8 mouse cellular contexts compared by ENCODE assay signal in genomic region chr2:153347183-153347781, GRCm38 (mm10). TPM values are rescaled to one million over a fixed set of nuclear protein-coding genes. Genes with fewer than 3 reads are reported as not detected.
DNase-seq lines count a peak whose midpoint lies in the region; ATAC-seq and TF ChIP-seq lines count a peak whose summit lies in the region.

No protein-coding gene starts in this region.

- WGBS in forebrain, embryonic 14.5 days = 13% methylated on average over 9 of the region's 9 CpGs
- 16% methylated on average over 9 of the region's 9 CpGs for WGBS in limb, embryonic 12.5 days

- H3K36me3 ChIP-seq in testis, adult 2 months (ENCODE audit: control insufficient read depth, insufficient read depth, low read length) = no peaks in the 10 kb centered on the region; the same call in none of the 2 replicates
- peaks cover 4% of the 10 kb centered on the region; the same call in 1 of the 2 replicates for H3K36me3 ChIP-seq in forebrain, embryonic 14.5 days (ENCODE audit: control insufficient read depth, insufficient read depth, low read length)
- H3K36me3 ChIP-seq in limb, embryonic 12.5 days = peaks cover 23% of the 10 kb centered on the region
- H3K36me3 ChIP-seq in splenic B cell, adult 2 months (ENCODE audit: control insufficient read depth, insufficient read depth, low read length, poor library complexity, severe bottlenecking) = no peaks in the 10 kb centered on the region

- H3K9me3 ChIP-seq in forebrain, embryonic 14.5 days (replicated peaks; ENCODE audit: control insufficient read depth, low read length) = no peaks in the 10 kb centered on the region
- no peaks in the 10 kb centered on the region for H3K9me3 ChIP-seq in limb, embryonic 12.5 days

- H3K4me2 ChIP-seq in forebrain, embryonic 14.5 days (ENCODE audit: low read length) = peak overlapping the region; percentile 56
- peak overlapping the region; percentile 78 for H3K4me2 ChIP-seq in limb, embryonic 12.5 days

- no peaks in the 10 kb centered on the region for H3K27me3 ChIP-seq in testis, adult 2 months (ENCODE audit: control insufficient read depth, insufficient read depth, low read length)
- H3K27me3 ChIP-seq in forebrain, embryonic 14.5 days (replicated peaks; ENCODE audit: control insufficient read depth, insufficient read depth, low read length) = no peaks in the 10 kb centered on the region
- H3K27me3 ChIP-seq in limb, embryonic 12.5 days = no peaks in the 10 kb centered on the region
- no peaks in the 10 kb centered on the region for H3K27me3 ChIP-seq in splenic B cell, adult 2 months (ENCODE audit: control insufficient read depth, insufficient read depth, low read length, poor library complexity, severe bottlenecking)

- peak overlapping the region; percentile 91 for H3K9ac ChIP-seq in forebrain, embryonic 14.5 days (ENCODE audit: low read length)
- H3K9ac ChIP-seq in limb, embryonic 12.5 days (replicated peaks) = peak overlapping the region; percentile 96

- TF ChIP-seq POLR2A in testis, adult 2 months (IDR thresholded peaks at IDR 0.05; ENCODE audit: control insufficient read depth, low read depth, low read length) = no peak

- no peak for ATAC-seq in forebrain, embryonic 14.5 days
- ATAC-seq in limb, embryonic 12.5 days (ENCODE audit: insufficient number of reproducible peaks, insufficient read depth, low FRiP score, low TSS enrichment, low read depth) = no peak

- no peak for TF ChIP-seq CTCF in testis, adult 2 months (IDR thresholded peaks at IDR 0.05; ENCODE audit: control insufficient read depth, insufficient read depth, insufficient replicate concordance, low read depth, low read length)

- DNase-seq in testis, postnatal 14 days (ENCODE audit: low spot score) = no peak
- DNase-seq in forebrain, embryonic 14.5 days (ENCODE audit: low spot score) = no peak
- DNase-seq in splenic B cell, adult 2 months (ENCODE audit: low read depth, low spot score) = peak; percentile 31
- no peak for DNase-seq in frontal cortex, postnatal 10 days (ENCODE audit: low spot score in 2 of 2)
- no peak for DNase-seq in layer of hippocampus, postnatal 10 days (ENCODE audit: low spot score in 2 of 2)
- no peak for DNase-seq in left cerebral cortex, adult 8-10 months (ENCODE audit: low spot score in 2 of 2)

- peak overlapping the region; percentile 98; the same call in 1 of the 2 replicates for H3K4me3 ChIP-seq in testis, adult 2 months (ENCODE audit: control insufficient read depth, low read depth, low read length)
- peak overlapping the region; percentile 86 for H3K4me3 ChIP-seq in forebrain, embryonic 14.5 days (ENCODE audit: low read depth, low read length)
- peak overlapping the region; percentile 80 for H3K4me3 ChIP-seq in limb, embryonic 12.5 days (replicated peaks)

- peak overlapping the region; percentile 92 for H3K27ac ChIP-seq in testis, adult 2 months (ENCODE audit: control insufficient read depth, insufficient read depth, low read depth, low read length)
- H3K27ac ChIP-seq in forebrain, embryonic 14.5 days (ENCODE audit: low read depth, low read length) = peak overlapping the region; percentile 11; the same call in 1 of the 2 replicates
- H3K27ac ChIP-seq in limb, embryonic 12.5 days = peak overlapping the region; percentile 99

- no peaks in the 10 kb centered on the region; the same call in 1 of the 2 replicates for H3K4me1 ChIP-seq in testis, adult 2 months (ENCODE audit: control insufficient read depth, insufficient read depth, low read length)
- peaks cover 21% of the 10 kb centered on the region; the same call in 1 of the 2 replicates for H3K4me1 ChIP-seq in forebrain, embryonic 14.5 days (ENCODE audit: control insufficient read depth, insufficient read depth, low read length)
- H3K4me1 ChIP-seq in limb, embryonic 12.5 days (replicated peaks) = peaks cover 33% of the 10 kb centered on the region

RNA-seq across cellular contexts. Expression of gene Asxl1, which starts 1.7 kb away (rescaled TPM):
- 27.6 and 28.7 TPM in 2 replicates for polyA plus RNA-seq in testis, adult 2 months (2012; rRNA removed)
- 13.6 and 13.7 TPM in 2 replicates for polyA plus RNA-seq in forebrain, embryonic 14.5 days (2014; fragmentation: Nextera tagmentation; extraction: Ambion mirVana)
- polyA plus RNA-seq in limb, embryonic 12.5 days (2016; fragmentation: Nextera tagmentation; extraction: Ambion mirVana) = 18.9 and 26.8 TPM in 2 replicates
- total RNA-seq in layer of hippocampus, postnatal 10 days (2021) = 10 to 100 TPM; 37.2 to 37.7 TPM
- total RNA-seq in left cerebral cortex, adult 8-10 months (2022) = 10 to 100 TPM; 34.5 to 37.7 (median 35.5) TPM

RNA-seq across cellular contexts. Expression of gene Kif3b, which starts 56.1 kb away (rescaled TPM):
- polyA plus RNA-seq in testis, adult 2 months (2012; rRNA removed) = 54.0 and 54.7 TPM in 2 replicates
- 14.2 and 15.8 TPM in 2 replicates for polyA plus RNA-seq in forebrain, embryonic 14.5 days (2014; fragmentation: Nextera tagmentation; extraction: Ambion mirVana)
- polyA plus RNA-seq in limb, embryonic 12.5 days (2016; fragmentation: Nextera tagmentation; extraction: Ambion mirVana) = 7.0 TPM in 2 replicates
- 10 to 100 TPM; 83.0 to 89.2 TPM for total RNA-seq in layer of hippocampus, postnatal 10 days (2021)
- total RNA-seq in left cerebral cortex, adult 8-10 months (2022) = 10 to 100 TPM; 49.9 to 53.8 (median 52.3) TPM

Comparison
In these comparisons a context has a peak if more than half of its experiments do, and no peak if none do; other contexts are left out.
1. H3K27ac ChIP-seq: peak in every context shown above with its lines; median percentile 99 in limb, embryonic 12.5 days; 92 in testis, adult 2 months; 11 in forebrain, embryonic 14.5 days.